9 mouse cellular contexts compared by ENCODE assay signal in genomic region chr9:89910741-89911444, GRCm38 (mm10). TPM values are rescaled to one million over a fixed set of nuclear protein-coding genes. Genes with fewer than 3 reads are reported as not detected.
DNase-seq lines count a peak whose midpoint lies in the region; ATAC-seq and TF ChIP-seq lines count a peak whose summit lies in the region.
"Had no signal": no experiment of that assay in that cellular context is flagged by ENCODE, and none has a peak within 500 bp of the region (broad histone marks: within the 10 kb centered on the region; RNA-seq: fewer than 3 reads in every experiment).

No protein-coding gene starts in this region.

- no peak overlapping the region for H3K9ac ChIP-seq in lung, embryonic 14.5 days
- no peak overlapping the region for H3K9ac ChIP-seq in hindbrain, embryonic 14.5 days
- H3K9ac ChIP-seq in neural tube, embryonic 11.5 days (ENCODE audit: low read length) = no peak overlapping the region

- DNase-seq in adrenal gland, postnatal 10 days = peak; percentile 32
- no peak for DNase-seq in adrenal gland, adult 8-10 months
- DNase-seq in lung, embryonic 14.5 days = peak; percentile 62
- no peak for DNase-seq in lung, adult 2 months
- peak; percentile 42 for DNase-seq in hindbrain, embryonic 14.5 days (ENCODE audit: low spot score)
- DNase-seq in neural tube, embryonic 11.5 days (ENCODE audit: low spot score) = peak; percentile 55
- DNase-seq in thymus, postnatal 10 days (ENCODE audit: low spot score in 2 of 2) = no peak
- DNase-seq in ovary, postnatal 10 days (ENCODE audit: low spot score) = no peak

- H3K9me3 ChIP-seq in lung, embryonic 14.5 days (ENCODE audit: low read depth, low read length) = no peaks in the 10 kb centered on the region
- no peaks in the 10 kb centered on the region for H3K9me3 ChIP-seq in hindbrain, embryonic 14.5 days (ENCODE audit: control insufficient read depth, low read length)
- no peaks in the 10 kb centered on the region for H3K9me3 ChIP-seq in neural tube, embryonic 11.5 days (ENCODE audit: control insufficient read depth, low read length)

- H3K27ac ChIP-seq in lung, embryonic 14.5 days (ENCODE audit: low read depth) = no peak overlapping the region
- no peak overlapping the region for H3K27ac ChIP-seq in hindbrain, embryonic 14.5 days
- no peak overlapping the region for H3K27ac ChIP-seq in neural tube, embryonic 11.5 days (ENCODE audit: low read depth, low read length)

- peak; percentile 16; the same call in 1 of the 2 replicates for ATAC-seq in lung, embryonic 14.5 days (ENCODE audit: insufficient read depth)
- no peak for ATAC-seq in hindbrain, embryonic 14.5 days (ENCODE audit: low FRiP score)
- peak; percentile 15; the same call in 1 of the 2 replicates for ATAC-seq in neural tube, embryonic 11.5 days (ENCODE audit: insufficient read depth, low FRiP score, low TSS enrichment)

- 0 out of 2 replicates have a peak overlapping the region, but pooled peaks have one; percentile 44 for H3K4me3 ChIP-seq in lung, embryonic 14.5 days (ENCODE audit: low read depth, low read length)
- H3K4me3 ChIP-seq in lung, adult 2 months (replicated peaks; ENCODE audit: extremely low read depth, low read depth, low read length) = no peak overlapping the region
- H3K4me3 ChIP-seq in hindbrain, embryonic 14.5 days (replicated peaks; ENCODE audit: low read length) = peak overlapping the region; percentile 51
- peak overlapping the region; percentile 12 for H3K4me3 ChIP-seq in neural tube, embryonic 11.5 days (ENCODE audit: low read depth, low read length)
- H3K4me3 ChIP-seq: myocyte had no signal

- H3K36me3 ChIP-seq in lung, embryonic 14.5 days (ENCODE audit: insufficient read depth) = no peaks in the 10 kb centered on the region
- no peaks in the 10 kb centered on the region for H3K36me3 ChIP-seq in hindbrain, embryonic 14.5 days (replicated peaks; ENCODE audit: control insufficient read depth, insufficient read depth)
- no peaks in the 10 kb centered on the region for H3K36me3 ChIP-seq in neural tube, embryonic 11.5 days (ENCODE audit: control insufficient read depth, insufficient read depth, low read length)

- peak overlapping the region; percentile 86; the same call in 1 of the 2 replicates for H3K4me2 ChIP-seq in lung, embryonic 14.5 days
- H3K4me2 ChIP-seq in hindbrain, embryonic 14.5 days (replicated peaks) = peak overlapping the region; percentile 78
- peak overlapping the region; percentile 84 for H3K4me2 ChIP-seq in neural tube, embryonic 11.5 days (ENCODE audit: low read depth)

- H3K4me1 ChIP-seq in lung, embryonic 14.5 days (ENCODE audit: insufficient read depth) = no peaks in the 10 kb centered on the region; the same call in 1 of the 2 replicates
- H3K4me1 ChIP-seq in lung, adult 2 months (ENCODE audit: control insufficient read depth, insufficient read depth, low read length) = peaks cover 3% of the 10 kb centered on the region
- H3K4me1 ChIP-seq in hindbrain, embryonic 14.5 days (replicated peaks; ENCODE audit: control insufficient read depth, insufficient read depth, low read length) = peaks cover 16% of the 10 kb centered on the region
- peaks cover 4% of the 10 kb centered on the region for H3K4me1 ChIP-seq in neural tube, embryonic 11.5 days (ENCODE audit: control insufficient read depth, insufficient read depth, low read length)

- TF ChIP-seq POLR2A in lung, adult 2 months (IDR thresholded peaks at IDR 0.05; ENCODE audit: borderline replicate concordance, extremely low read depth, low read depth, low read length) = no peak

- H3K27me3 ChIP-seq in lung, embryonic 14.5 days (ENCODE audit: insufficient read depth, low read length) = peaks cover 71% of the 10 kb centered on the region
- H3K27me3 ChIP-seq in hindbrain, embryonic 14.5 days (ENCODE audit: control insufficient read depth, insufficient read depth, low read length) = peaks cover 85% of the 10 kb centered on the region
- H3K27me3 ChIP-seq in neural tube, embryonic 11.5 days (ENCODE audit: control insufficient read depth, insufficient read depth, low read length) = peaks cover 71% of the 10 kb centered on the region

- no peak for TF ChIP-seq CTCF in lung, embryonic 14.5 days (IDR thresholded peaks at IDR 0.05; ENCODE audit: low read depth)
- no peak for TF ChIP-seq CTCF in lung, adult 2 months (IDR thresholded peaks at IDR 0.05; ENCODE audit: insufficient read depth, low read length)

- under 1% methylated on average over 34 of the region's 34 CpGs for WGBS in lung, embryonic 14.5 days
- 3% methylated on average over 34 of the region's 34 CpGs for WGBS in lung, adult 2 months
- WGBS in hindbrain, embryonic 14.5 days = 2% methylated on average over 34 of the region's 34 CpGs
- 2% methylated on average over 34 of the region's 34 CpGs for WGBS in neural tube, embryonic 11.5 days

RNA-seq across cellular contexts. Expression of gene Rasgrf1, which starts 1.2 kb away (rescaled TPM):
- 1 to 10 TPM; 1.9 TPM for total RNA-seq in adrenal gland, postnatal 10 days (2021)
- 10 to 100 TPM; 26.4 to 88.9 (median 41.7) TPM for total RNA-seq in adrenal gland, adult 8-10 months (2022)
- polyA plus RNA-seq in lung, embryonic 14.5 days (2014; fragmentation: Nextera tagmentation; extraction: Ambion mirVana) = 0.46 and 0.53 TPM in 2 replicates
- 0.71 and 0.90 TPM in 2 replicates for polyA plus RNA-seq in lung, adult 2 months (2012; rRNA removed)
- 9.7 and 10.1 TPM in 2 replicates for polyA plus RNA-seq in hindbrain, embryonic 14.5 days (2014; fragmentation: Nextera tagmentation; extraction: Ambion mirVana)
- not detected in 2 replicates for polyA plus RNA-seq in neural tube, embryonic 11.5 days (2014; fragmentation: Nextera tagmentation; extraction: Ambion mirVana)
- polyA plus RNA-seq: myocyte had no signal

Comparison
In these comparisons a context has a peak if more than half of its experiments do, and no peak if none do; other contexts are left out.
1. DNase-seq: peak in adrenal gland, postnatal 10 days (single experiment), lung, embryonic 14.5 days (single experiment), hindbrain, embryonic 14.5 days (single experiment) and neural tube, embryonic 11.5 days (single experiment); none in adrenal gland, adult 8-10 months (single experiment), lung, adult 2 months (single experiment), thymus, postnatal 10 days (0 of 2) and ovary, postnatal 10 days (single experiment).
2. Peak in every context shown above with its lines, with median percentiles within 50 percentile points of each other: H3K4me2 ChIP-seq.